Mouse (Mus musculus): Measurements from ENCODE around the gene Zfp42. TPM values are rescaled to one million over a fixed set of nuclear protein-coding genes. Genes with fewer than 3 reads are reported as not detected.

The Zfp42 gene
- total RNA-seq, 2 experiments from 2014 or later, result not detected

GRCm38 (mm10) chr8:43255695-43256094, 51.1 kb downstream of the Zfp42 start:
- no peak for DNase-seq
- intact Hi-C loops (cut with DNase I), result no loop called here

- intact Hi-C loops (cut with DNase I), result no loop called here
- no peak for DNase-seq
These were observed 55.1 kb downstream of the Zfp42 start for GRCm38 (mm10) chr8:43251653-43252052.

- intact Hi-C loops (cut with DNase I), result no loop called here
- DNase-seq, result no peak
These were observed 58.1 kb downstream of the Zfp42 start for GRCm38 (mm10) chr8:43248707-43249106.

Other genes starting within 250 kb of the Zfp42 start
- not detected for gene Triml1, start 165.5 kb downstream of the Zfp42 start, total RNA-seq (2021)
- gene Triml2, start 126.4 kb downstream of the Zfp42 start, total RNA-seq (2021), result not detected
- not detected for gene Adam26b, start 221.1 kb upstream of the Zfp42 start, total RNA-seq (2021)